Mouse (Mus musculus) erythroblast, embryonic 14.5 days (primary cell): ENCODE results near the gene Lhfpl1. TPM values are rescaled to one million over a fixed set of nuclear protein-coding genes. Genes with fewer than 3 reads are reported as not detected.

Source experiments
- H3K27me3 ChIP-seq: 2 replicates; pipeline ENCODE4 v1.6.1; 2012; ENCODE audit warnings: inconsistent platforms; ENCODE audit not compliant: control insufficient read depth
- H3K36me3 ChIP-seq: 2 replicates; pipeline ENCODE4 v1.6.1; 2012; ENCODE audit warnings: mild to moderate bottlenecking, inconsistent platforms; ENCODE audit not compliant: control insufficient read depth
- H3K4me1 ChIP-seq: 2 replicates; pipeline ENCODE4 v1.6.1; 2012; ENCODE audit warnings: inconsistent platforms; ENCODE audit not compliant: control insufficient read depth
- H3K4me3 ChIP-seq: replicated peaks from 2 replicates; pipeline ENCODE3; 2012; ENCODE audit warnings: moderate library complexity, mild to moderate bottlenecking, inconsistent platforms
- H3K9me3 ChIP-seq: 2 replicates; pipeline ENCODE4 v1.6.1; 2012; ENCODE audit warnings: low read length, inconsistent platforms, mixed read lengths; ENCODE audit not compliant: control insufficient read depth
- GATA1 ChIP-seq: IDR thresholded peaks from 2 replicates; pipeline ENCODE4 v1.6.1; 2012; ENCODE audit warnings: low read length, inconsistent platforms, mixed read lengths
- TAL1 ChIP-seq: IDR thresholded peaks from 3 replicates; pipeline ENCODE4 v1.6.1; 2012; ENCODE audit warnings: low read length, inconsistent platforms, mixed read lengths
- polyA plus RNA-seq: library from polyadenylated mRNA; stranded (reverse); fragments of >175 nt; gene quantifications from 2 replicates; pipeline ENCODE4 v1.2.3, GENCODE M21; 2012

Lhfpl1 gene
- polyA plus RNA-seq, 1 experiment: not detected

- TF ChIP-seq TAL1 (no peak), GATA1 (no peak)
- Histone ChIP-seq H3K27me3 (no peaks in the 10 kb centered on the region), H3K4me1 (no peaks in the 10 kb centered on the region), H3K4me3 (no peak overlapping the region), H3K9me3 (no peaks in the 10 kb centered on the region), H3K36me3 (no peaks in the 10 kb centered on the region)
Measured at GRCm38 (mm10) chrX:145271768-145272167, 77.1 kb downstream of the Lhfpl1 start.

GRCm38 (mm10) chrX:145261803-145262202 is 87.1 kb downstream of the Lhfpl1 start:
- no peaks in the 10 kb centered on the region for H3K4me1 ChIP-seq
- no peaks in the 10 kb centered on the region for H3K9me3 ChIP-seq
- no peak for TF ChIP-seq TAL1
- TF ChIP-seq GATA1: no peak

More at GRCm38 (mm10) chrX:145261803-145262202, 87.1 kb downstream of the Lhfpl1 start:
- Histone ChIP-seq H3K27me3 (no peaks in the 10 kb centered on the region), H3K36me3 (no peaks in the 10 kb centered on the region), H3K4me3 (no peak overlapping the region)

Other genes starting within 250 kb of the Lhfpl1 start
- 0.12 and 0.19 TPM in 2 replicates for gene Amot, start 156.1 kb upstream of the Lhfpl1 start, polyA plus RNA-seq